Mouse (Mus musculus): ENCODE data around the gene Wdr24. TPM values are rescaled to one million over a fixed set of nuclear protein-coding genes. Genes with fewer than 3 reads are reported as not detected.
"Not testable (repeated sequence)": the region's sequence is repeated elsewhere in the genome, so short reads cannot be mapped to it uniquely, and the experiment has no call there.

Gene Wdr24
- total RNA-seq, 2 experiments from 2014 or later = 9.8 to 11.7 TPM

DNA sequence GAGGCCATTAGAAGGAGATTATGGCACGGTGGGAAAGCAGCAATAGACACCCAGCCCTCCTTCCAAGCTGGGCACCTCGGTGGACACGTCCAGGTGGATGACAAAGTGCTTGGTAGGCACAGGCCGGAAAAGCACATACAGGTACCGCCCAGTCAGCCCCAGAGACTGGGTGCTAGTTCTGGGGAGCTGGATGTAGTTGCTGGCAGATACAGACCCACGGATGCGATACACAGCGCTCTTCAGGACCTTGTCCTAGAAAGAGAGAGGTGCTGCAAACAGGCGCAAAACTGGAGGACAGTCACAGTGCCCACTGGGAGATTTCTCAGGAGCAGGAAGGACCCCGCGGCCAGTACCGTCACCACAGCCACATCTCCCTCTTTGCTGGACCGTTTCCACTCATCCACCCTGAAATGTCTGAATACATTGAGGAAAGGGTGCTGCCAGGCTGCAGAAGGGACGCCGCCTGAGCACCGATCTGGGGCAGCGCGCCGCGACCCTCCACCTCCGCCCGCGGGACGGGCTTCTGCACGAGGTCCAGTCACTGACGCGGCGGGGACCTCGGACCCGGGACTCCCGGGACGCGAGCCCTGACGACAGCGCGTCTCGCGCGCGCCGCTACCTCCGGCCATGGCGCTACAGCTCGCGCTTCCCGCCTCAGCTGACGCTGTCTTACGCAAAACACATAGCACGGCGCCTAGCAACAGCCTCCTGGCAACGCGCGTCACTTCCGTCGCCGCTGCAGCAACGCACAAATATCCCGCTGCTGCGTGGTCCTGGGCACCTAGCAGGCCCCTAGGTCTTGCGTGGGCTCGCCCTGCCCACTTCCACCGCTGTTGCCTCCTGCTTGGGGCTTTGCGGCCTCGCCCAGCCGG lies 37.6 kb downstream of the Wdr24 start, which contains the start of gene Wdr90:
Wdr90 (minus strand) TSS at position 670 of the 872 bp plus-strand sequence.
- peak; percentile 92 to 95 for DNase-seq

- no peak for DNase-seq
Measured at GRCm38 (mm10) chr17:25861704-25862612, 38.5 kb downstream of the Wdr24 start.

- no peak for DNase-seq
Measured at GRCm38 (mm10) chr17:25863681-25864080, 40.3 kb downstream of the Wdr24 start.

DNA sequence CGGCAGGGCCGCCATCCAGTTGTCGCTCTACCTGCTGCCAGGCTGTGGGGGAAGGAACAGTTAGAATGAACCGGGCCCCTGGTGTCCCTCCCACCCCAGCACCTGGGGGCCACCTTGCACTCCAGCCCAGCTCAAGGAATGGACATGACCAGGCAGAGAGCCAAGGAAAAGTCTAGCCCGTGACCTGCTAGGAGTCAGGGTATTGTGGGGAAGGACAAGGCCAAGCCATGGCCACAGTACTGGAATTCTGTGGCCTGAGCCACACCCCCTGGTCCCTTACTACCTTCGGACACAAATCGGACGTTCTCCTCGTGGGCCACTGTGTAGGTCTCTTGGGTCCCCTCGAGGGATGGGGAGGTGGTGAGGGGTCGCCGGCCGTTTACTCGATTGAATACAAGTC lies 40.9 kb downstream of the Wdr24 start:
- no peak for DNase-seq

DNA sequence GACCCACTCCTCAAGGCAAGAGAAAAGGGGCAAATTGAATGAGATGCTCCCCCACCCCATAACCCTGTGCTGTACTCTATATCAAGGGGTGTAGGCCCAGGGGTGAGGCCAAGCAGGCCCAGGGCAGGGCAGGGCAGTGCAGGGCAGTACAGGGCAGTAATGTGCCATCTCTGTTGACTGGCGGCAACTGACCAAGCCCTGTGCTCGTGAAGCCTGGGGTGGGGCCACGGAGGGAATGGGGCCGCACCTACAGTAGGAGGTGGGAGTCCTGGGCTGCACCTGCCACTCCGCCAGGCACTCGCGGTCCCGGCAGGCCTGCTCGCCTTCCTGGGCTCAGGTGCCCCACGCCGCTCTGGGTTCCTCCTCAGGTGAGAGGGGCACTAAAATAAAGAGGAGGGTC lies 41.9 kb downstream of the Wdr24 start:
- no peak for DNase-seq

- DNase-seq = peak in 1 of 2 experiments; percentile 62
Measured at GRCm38 (mm10) chr17:25866172-25866571, 42.7 kb downstream of the Wdr24 start.

DNA sequence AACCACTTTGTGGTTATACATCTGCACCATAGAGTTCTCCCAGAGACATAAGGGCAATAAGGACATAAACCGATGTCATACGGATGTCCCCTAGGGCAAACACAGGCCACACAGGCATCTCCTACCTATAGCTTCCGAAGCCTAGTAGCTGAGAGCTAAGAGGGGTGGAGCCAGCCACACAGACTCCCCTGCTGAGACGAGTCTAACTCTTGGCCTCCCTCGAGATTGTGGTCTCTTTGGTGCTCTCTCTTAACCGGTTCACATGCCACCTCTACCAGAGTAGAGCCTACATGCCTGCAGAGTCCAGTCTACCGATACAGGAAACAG lies 44.0 kb downstream of the Wdr24 start:
- no peak for DNase-seq

DNA sequence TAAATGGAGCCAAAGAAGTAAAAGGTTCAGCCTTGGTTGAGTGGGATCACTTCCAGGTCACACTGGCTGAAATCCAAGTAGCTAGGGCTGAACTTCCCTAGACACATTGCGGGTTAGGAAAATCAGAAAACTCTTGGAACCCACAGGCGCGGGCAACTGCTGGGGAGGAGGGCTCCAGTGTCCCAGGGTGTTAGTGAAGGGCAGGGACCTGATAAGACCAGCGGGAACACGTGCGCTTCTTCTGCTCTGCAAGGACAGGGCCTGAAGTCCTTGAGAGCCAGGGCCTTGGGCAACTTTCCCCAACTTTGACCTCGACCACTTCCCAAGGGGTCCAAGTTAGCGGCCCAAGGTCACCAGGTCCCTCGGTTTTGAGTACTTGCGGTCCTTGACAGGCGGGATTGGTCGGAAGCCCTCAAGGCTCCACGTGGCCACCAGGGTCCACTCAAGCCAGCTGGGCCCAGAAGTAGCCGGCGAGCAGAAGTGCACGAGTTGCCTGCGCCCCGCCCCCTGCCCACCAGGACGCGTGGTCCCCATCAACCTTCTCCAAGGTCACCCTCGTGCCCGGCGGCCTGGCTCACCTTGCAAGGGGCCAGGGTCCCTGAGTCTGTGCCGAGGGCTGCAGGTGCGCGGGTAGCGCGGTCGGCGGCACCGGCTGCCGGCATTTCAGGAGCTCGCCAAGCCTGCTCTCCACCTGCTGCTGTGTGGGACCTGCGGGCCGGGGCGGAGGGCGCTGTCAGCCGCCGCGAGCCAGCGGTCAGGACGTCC lies 44.6 kb downstream of the Wdr24 start:
- DNase-seq = peak; percentile 76 to 82

GRCm38 (mm10) chr17:25868601-25869191 lies 45.3 kb downstream of the Wdr24 start, which contains the start of gene Mcrip2:
Gene Mcrip2, minus strand, starts transcription at chr17:25868764.
- peak; percentile 89 to 92 for DNase-seq

DNA sequence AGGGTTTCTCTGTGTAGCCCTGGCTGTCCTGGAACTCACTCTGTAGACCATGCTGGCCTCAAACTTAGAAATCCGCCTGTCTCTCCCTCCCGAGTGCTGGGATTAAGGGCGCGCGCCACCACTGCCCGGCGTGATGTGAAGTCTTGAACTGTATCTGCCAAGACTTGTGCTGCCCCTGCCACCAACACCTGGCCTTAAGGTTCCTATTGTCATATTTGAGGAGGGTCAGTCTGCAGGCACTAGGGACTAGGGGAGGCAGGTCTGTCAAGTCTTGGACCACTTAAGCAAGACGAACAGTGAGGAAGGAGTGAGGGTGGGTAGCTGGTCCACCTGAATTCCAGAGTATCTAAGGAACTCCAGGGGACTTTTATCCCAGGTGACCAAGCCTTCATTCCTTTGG lies 46.1 kb downstream of the Wdr24 start:
- DNase-seq = no peak

DNA sequence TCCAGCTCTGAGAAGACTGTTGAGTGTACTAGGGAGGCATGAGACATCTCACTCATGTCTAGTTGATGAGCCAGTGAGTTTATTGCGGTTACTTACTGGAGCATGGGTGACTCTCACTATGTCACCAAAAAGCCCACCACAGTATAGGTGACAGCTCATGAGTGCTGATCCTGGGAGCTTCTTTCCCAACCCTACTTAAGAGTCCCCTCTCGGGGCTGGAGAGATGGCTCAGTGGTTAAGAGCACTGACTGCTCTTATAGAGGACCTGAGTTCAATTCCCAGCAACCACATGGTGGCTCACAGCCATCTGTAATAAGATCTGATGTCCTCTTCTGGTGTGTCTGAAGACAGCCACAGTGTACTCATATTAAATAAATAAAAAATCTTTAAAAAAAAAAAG lies 46.5 kb downstream of the Wdr24 start:
- DNase-seq = no peak

DNA sequence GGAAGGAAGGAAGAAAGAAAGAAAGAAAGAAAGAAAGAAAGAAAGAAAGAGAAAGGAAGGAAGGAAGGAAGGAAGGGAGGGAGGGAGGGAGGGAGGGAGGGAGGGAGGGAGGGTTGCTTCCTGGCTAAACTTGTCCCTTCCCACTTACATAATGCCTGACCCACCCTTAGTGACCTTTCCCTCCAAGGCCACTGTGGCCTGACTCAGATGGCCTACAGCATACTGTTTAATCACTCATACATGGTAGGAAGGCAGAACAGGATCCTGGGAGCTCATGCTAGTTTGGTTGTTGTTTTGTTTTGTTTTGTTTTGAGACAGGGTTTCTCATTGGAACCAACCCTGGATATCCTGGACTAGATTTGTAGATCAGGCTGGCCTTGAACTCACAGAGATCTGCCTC lies 48.1 kb downstream of the Wdr24 start:
- not testable (repeated sequence) for DNase-seq

GRCm38 (mm10) chr17:25872676-25873075 lies 49.2 kb downstream of the Wdr24 start:
- DNase-seq = no peak

GRCm38 (mm10) chr17:25873405-25874147 lies 50.1 kb downstream of the Wdr24 start:
- DNase-seq = no peak

GRCm38 (mm10) chr17:25874148-25874720 lies 50.8 kb downstream of the Wdr24 start:
- no peak for DNase-seq

- DNase-seq = peak; percentile 92 to 99
Measured at GRCm38 (mm10) chr17:25874721-25875170, 51.3 kb downstream of the Wdr24 start, which contains the start of gene Mettl26. Gene Mettl26, plus strand, starts transcription at chr17:25875074.

GRCm38 (mm10) chr17:25875171-25876136 lies 52.0 kb downstream of the Wdr24 start:
- peak; percentile 89 to 93 for DNase-seq

- no peak for DNase-seq
Measured at GRCm38 (mm10) chr17:25876347-25876915, 53.0 kb downstream of the Wdr24 start.

DNA sequence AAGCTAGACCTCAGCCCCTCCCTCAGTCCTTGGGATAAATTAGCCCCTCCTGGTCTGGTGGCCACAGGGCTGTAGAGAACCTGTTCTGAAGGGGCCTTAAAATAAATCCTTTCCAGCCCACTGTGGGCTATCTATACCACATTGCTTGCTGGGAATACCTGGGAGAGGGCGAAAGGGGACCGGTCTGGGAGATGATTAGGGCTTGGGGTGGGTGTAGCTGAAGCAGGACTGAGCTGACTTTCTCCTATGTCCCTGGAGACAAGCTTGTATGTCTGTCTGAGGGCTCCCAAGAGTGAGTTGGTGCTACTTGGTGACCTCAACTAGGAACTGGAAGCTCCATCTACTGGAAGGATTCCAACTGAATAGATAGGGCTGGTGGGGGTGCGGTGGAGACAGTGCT lies 53.6 kb downstream of the Wdr24 start:
- DNase-seq = no peak
